Mouse (Mus musculus) NIH3T3 (cell line): ENCODE results near the gene 1700021F07Rik.
A peak's percentile ranks its signal among the peaks of the same experiment; 100 is the strongest.

Experiments used
- DNase-seq: peaks from one replicate; pipeline ENCODE4 v3.0.0-alpha.2; 2012; ENCODE audit warnings: low read depth

Gene 1700021F07Rik

DNA sequence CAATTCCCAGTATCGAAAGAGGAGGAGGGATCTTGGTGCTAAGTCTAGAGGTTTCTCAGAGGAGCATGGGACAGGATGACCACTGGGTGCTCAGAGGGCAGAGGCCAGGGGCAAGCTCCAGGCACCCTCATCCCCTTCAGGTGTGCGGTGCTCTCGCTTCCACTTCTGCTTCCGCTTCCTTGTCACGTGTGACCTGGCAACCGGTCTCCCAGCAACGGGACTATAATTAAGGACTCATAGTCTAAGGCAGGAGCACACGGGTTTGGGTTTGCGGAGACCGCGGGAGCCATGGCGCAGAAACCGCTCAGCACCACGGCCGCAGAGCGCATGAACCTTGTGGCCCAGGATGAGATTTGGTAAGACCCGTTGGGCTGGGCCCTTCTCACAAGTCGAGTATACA, at the start of gene 1700021F07Rik:
Gene 1700021F07Rik (plus strand): TSS at position 211 of the 400 bp plus-strand sequence.
- no peak for DNase-seq

DNA sequence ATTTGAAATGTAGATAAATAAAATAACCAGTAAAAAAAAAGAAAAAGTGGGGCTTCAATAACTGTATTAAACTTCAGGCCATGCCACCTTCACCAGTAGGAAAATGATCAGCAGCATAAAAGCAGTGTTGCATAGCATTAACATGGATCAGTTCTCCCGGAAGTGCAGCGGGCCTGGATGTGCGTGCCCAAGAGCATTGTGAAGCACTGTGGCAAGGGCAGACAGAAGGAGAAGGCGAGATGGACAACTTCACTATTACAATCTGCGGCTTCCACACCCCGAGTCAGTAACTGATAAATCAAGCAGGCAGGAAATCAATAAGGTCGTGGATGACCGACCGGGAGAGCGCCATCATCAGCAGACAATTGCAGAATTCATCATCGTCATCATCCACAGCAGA, 49.2 kb upstream of the 1700021F07Rik start:
- DNase-seq, result no peak

DNA sequence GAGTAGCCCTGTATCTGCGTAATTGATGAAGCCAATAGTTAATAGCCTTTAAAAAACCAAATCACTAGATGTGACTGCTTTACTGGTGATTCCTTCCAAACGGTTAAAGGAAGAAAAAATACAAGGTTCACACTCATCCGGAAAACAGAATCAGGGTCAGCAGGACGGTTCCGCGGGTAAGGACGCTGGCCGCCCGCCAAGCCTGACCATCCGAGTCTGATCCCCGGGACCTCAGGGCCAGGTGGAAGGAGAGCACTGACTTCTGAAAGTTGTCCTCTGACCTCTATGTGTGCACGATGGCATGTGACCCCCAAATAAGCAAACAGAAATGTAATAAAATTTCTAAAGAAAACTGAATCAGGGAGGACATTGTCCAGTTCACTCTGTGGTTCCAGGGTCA, 43.3 kb upstream of the 1700021F07Rik start:
- no peak for DNase-seq

DNA sequence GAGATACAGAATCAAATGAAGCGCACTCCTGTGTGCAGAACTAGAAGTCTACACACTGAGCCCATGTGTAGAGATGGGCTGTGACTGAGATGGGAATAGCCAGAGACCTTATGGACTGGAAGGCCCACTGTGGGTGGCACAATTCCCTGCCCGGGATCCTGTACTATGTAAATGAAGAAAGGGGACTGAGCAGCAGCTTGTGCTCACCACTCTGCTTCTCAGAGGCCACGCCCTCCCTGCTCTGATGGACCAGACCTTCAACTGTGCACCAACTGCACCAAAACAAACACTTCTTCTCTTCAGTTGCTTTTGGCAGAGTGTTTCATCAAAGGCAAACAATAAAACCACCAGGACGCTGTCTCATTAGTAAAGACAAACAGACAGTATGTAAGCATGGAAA, 37.9 kb upstream of the 1700021F07Rik start:
- no peak for DNase-seq

DNA sequence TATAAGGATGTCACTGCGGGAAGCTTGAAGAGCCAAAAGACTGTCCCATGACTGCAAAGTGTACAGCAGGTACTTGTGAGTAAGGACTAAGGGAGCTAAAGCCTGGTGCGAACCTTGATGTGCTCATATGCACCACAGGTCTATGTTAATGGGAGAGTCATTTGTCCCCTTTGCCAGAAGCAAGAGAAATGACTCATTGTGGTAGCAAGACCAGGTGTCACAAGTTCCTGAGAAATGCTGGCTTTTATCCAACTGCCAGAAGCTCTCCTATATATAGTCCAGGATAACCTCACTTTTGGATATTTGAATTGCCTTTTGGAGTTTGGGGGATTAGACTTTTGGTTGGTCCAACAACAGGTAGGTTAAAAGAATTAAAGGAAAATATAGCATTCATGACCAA, 22.8 kb upstream of the 1700021F07Rik start:
- DNase-seq, result no peak

DNA sequence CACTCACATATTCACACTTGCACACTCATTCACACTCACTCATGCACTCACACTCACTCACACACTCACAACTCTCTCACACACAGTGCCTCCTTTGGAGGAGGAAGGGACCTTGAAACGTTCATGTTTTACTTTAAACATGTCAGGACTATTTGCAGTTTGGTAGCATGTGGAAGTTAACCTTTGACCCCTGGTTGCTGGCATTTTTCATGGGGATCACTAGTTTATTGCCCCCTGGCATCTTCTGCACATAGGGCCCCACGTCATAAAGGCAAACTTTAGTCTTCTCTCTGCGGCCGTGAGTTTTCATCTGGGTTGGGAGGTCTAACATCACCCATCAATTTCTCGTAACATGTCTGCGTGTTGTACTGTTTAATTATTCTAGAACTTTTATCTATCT, 8.4 kb upstream of the 1700021F07Rik start:
- DNase-seq, result no peak

DNA sequence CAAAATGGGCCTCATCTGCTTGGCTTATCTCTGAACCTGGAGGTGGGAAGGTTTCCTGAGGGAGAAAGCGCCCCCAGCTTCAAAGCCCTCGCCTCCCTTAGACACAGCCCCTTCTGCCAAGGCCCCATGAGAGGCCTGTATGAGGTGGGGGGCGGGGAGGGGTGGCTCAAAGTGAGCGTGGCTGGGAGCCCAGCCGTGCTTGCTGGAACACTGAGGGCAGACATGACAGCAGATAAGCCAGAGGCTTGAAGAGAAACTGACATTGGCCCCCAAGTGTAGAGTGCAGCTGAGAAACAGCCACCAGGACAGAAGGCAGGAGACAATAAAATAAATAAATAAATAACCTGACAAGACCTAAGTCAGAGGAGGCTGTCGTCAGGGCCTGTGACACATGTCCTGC, 7.2 kb upstream of the 1700021F07Rik start:
- DNase-seq, result no peak

DNA sequence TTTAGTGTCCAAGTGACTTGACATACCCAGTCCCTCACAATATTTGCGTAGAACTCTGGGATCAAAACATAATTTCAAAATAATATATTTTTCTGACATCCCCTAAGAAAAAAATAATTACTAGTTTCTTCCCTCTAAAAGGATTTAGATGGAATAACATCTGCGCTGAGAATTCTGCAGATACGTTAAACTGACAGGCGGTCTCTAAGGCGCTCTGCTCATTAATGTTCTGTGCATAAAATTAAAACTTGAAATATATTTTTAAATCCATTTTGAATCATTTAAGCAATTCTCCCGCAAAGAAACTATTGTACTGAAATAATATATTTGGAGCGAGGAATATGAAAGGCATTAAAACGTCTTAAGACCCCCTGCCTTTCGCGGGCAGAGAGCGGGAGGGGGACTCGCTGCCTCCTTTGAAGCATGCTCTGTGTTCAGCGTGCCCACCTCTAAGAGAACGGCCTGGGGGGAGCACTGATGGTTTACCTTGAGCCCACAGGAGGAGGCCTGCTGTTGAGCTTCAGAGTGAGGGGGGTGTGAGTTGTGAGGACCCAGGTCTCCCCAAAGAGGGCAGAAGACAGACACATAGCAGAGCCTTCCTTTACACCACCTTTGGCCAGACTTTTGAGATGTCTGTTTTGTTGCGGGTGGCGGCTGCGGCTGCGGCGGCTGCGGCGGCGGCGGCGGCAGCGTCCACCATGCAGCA, 6.1 kb upstream of the 1700021F07Rik start:
- no peak for DNase-seq

DNA sequence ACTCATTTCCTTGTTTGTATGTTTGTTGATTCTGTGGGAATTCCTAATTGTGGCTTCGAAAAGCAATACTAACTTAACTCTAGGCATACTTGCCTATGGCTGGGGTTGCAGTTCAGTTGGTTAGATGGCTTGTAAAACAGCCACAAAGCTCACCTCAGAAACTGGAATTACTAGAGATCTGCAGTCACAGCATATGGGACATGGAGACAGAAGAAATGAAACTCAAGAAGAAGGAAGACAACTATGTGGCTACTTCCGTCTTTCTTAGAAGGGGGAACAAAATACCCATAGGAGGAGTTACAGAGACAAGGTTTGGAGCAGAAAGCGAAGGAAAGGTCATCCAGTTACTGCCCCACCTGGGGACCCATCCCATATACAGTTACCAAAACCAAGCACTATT, 6.1 kb downstream of the 1700021F07Rik start:
- no peak for DNase-seq

DNA sequence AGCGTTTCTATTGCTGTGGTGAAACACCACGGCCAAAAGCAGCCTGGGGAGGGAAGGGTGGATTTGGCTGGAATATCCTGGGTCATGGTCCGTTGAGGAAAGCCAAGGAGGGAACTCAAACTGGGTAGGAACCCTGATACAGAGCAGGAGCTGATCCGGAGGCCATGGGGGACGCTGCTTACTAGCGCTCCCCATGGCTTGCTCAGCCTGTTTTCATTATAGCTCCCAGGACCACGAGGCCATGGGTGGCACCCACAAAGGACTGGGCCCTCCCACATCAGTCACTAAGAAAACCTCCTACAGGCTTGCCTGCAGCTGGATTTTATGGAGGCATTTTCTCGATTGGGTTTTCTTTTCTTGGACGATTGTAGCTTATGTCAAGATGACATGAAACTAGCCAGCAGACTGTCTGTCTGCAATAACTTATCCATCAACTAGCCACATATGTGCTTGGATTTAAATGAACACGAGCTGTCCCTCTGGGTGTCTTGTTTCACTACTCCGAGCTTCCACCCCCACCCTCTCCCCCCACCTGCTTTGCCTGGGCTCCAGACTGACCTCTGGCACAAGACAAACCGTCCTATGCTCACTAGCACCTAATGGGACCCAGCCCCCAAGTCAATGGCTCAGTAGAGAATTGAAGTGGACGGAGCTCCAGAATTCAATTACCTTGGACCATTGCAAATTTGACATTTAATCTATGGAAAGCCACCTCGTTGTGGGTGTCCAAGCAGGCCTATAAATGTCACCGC, 10.5 kb downstream of the 1700021F07Rik start:
- DNase-seq, result peak; percentile 11

DNA sequence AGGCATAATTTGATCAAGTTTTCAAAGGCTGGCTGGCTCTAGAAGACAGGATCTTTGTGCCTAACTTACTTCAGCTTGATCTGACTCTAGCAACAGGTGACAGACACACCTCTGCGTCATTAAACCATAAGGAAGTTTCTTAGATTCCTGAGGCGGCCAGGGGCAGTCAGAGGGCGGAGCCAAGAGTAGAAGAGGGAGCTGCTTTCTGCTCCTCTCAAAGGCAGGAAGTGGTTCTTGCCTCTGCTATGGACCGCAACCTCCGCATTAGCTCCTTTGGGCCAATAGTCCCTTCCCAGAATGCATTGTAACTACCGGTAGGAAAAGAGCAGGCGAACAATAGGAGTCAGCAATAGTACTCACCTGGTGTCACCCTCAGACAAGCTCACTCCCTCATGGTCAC, 12.2 kb downstream of the 1700021F07Rik start:
- DNase-seq, result no peak

DNA sequence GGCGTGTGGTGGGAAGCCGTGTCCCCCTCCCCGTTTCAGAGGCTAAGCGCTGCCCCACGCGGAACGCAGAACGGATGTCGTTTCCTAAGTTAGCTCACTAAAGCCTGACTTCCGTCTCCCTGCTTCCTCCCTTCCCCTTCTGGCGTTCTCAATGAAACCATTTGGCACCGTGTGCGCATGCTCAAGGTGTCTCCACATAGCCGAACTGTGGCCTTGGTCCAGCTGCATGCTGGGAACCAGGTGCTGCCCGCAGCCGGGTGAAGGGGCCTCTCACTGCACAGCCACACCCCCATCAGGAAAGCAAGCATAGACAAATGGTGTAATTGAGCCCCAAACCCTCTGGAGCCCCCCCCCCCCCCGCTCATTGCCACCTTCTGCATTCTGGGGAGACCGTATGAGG, 13.0 kb downstream of the 1700021F07Rik start:
- DNase-seq, result no peak

DNA sequence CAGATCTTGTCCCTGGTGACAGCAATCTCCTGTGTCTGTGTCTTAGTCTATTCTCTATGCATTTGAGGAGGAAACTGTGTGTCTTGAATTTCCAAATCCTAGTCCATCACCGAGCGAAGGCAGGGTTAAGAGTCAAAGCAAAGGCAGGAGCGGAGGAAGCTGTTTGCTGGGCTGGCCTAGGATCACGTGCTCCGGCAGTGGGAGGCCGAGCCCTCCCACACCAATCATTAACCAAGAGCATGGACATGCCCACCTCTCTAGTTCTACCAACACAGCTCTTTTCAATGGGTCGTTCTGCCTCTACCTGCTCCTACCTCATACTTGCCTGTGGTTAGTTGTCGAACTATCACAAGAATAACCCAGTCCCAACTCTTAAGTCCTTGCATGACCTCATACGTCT, 13.5 kb downstream of the 1700021F07Rik start:
- no peak for DNase-seq

DNA sequence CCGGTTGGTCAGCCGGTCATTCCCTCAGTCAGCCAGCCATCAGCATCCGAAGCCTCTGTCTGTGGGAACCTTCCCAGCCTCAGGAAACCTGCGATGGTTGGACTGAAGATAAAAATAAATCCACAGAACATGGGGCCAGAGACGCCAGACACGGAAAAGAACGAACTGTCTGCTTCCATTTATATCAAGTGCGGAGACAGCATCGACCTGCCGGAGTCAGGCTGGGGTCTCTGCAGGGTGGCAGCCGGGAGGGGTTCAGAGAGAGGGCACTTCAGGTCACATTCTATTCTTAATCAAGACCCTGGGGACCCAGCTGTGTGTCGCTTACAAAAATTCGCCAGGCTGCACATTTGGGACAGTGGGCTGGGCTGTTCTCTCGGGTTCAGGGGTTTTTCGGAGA, 17.4 kb downstream of the 1700021F07Rik start:
- no peak for DNase-seq

DNA sequence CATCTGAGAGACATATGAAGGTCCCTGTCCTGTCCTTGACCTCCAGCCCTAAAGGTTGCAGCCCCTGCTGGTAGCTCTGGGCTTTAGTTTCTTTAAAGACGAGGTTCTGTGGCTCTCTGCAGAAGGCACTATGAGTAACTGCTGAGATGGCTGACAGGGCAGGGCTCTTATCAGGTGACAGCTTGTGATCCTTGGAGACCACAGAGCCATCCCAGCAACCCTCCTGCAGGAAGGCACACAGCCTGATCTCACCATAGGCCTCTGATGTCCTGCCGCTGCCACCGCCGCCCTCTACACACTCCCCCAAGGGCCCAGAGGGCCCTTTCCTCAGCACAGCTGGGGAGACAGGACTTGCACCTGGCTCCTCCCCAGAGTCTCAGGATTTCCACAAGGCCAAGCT, 19.4 kb downstream of the 1700021F07Rik start:
- no peak for DNase-seq

DNA sequence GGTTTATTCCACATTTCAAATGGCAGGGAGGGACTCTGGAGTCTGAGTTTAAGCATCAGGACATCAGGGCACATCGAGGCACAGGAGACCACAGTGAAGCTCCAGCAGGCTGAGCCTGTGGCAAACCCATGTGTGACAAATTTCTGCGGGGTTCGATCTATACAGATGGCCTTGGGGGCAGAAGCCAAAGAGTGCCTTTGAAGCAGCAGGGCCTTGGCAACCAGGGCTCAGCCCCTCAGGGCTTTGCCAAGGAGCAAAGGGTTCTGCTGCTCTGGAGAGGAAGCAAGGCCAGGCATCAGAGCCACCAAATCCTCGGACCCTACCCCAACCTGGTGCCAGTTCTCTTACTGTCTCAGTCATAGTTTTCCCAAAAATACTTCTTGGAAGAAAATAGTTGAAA, 20.3 kb downstream of the 1700021F07Rik start:
- no peak for DNase-seq

DNA sequence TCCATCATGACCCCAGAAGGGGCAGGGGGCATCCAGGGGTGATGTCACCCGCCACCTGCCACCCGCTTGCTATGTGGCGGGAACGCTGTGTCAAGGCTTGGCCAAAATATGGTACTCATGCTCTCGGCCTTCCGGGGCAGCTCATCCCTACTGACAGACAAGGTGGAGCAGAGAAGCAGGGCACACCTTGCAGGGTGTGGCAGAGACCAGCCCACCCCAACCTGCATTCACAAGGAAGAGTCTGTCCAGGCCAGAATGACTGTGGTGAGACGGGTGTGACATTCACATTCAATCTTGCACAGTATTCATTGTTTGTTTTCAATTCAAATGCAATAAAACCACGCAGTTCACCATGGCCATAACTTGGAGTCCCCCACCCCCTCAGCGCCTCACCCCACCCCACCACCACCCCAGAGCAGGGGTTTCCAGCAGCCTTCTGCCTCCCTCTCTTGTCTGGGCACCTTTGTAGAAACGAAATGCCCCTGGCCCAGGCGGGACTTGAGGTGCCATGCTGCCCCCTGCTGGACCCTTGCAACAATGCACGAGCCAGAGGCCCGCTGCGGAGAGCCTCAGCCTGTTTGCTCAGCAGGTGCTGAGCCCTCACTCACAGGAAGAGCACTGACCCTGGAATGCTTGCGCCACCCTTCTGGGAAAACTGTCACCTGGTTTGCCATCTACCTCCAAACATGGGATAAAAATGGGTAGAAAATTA, 23.8 kb downstream of the 1700021F07Rik start:
- DNase-seq, result peak; percentile 88

DNA sequence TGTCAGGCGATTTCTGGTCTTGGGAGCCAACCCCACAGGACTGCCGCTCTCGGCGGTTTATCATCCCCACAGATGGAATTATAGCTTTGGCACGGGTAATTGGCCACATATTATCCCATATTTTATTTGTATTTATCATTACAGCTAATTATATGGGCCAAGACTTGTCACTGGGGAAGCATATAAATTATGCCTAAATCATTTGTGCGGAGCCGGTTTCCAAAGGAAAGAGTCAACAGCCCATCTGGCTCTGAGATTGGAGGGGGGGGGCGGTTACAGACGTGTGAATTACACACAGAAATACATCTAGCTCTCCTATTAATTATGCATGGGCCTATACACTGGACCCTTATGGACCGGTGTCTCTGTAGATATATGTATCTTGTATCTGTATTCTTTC, 26.9 kb downstream of the 1700021F07Rik start:
- no peak for DNase-seq

DNA sequence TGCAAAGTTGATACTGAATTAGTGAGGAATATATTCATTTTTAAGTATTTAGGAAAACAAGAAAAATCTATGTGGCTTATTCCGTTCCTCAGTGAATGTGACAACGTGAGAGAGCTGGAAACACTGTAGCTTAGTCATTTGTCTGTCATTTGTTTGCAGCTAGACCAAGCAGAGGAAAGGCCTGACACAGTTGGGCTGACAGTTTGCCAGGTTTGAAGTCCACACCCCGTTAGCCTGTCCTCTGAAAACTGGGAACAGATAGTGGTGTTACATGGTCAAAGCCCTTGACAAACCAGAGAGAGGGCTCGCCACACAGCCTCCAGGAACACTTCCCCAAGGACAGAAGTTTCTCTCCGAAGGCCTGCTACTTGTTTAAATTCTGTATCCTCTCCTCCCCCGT, 28.3 kb downstream of the 1700021F07Rik start:
- no peak for DNase-seq

DNA sequence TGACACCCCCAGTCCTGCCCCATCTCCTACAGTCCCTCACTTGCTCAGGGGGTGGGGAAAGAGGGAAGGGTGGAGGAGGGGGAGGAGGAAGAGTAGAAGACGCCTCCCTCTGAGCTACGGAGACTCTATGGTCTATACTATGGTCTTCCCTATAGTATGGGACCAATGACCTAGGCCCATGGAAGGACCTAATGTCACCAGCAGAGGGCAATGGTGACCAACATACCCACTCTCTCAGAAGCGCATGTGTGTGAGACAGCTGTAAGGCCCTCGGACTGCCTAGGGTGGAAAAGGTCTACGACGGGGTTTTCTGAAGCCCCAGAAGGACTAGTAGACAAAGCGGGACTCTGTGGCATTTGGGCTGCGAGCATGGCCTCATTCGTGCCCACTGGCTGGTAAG, 31.5 kb downstream of the 1700021F07Rik start:
- peak; percentile 16 for DNase-seq

DNA sequence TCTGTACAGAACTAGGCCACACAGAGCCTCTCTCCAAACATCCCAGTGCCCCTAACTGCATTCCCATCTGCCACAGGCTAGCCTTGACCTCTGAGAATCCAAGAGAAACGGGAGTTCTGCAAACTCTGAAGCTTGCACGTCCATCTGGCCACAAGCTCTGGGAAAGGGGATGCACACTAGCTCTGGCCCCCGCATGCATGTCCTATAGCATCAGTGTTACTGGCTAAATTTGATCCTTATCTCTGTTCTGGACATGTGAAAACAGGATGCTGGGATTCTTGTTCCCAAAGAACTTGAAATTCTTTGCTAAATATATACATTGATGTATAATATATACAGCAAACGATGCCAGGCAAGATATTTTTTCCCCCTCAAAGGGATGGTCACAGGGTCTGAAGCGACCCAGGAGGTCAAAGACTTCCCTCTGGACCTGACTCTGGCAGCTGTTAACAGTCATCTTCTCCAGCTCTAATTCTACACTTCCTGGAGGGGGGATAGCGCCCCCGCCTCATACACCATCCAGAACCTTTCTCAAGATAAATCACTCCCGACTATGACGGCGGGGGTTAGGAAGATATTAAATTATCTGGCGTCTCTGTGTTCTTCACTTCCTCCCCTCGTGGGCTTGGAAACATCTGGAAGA, 36.5 kb downstream of the 1700021F07Rik start:
- no peak for DNase-seq

DNA sequence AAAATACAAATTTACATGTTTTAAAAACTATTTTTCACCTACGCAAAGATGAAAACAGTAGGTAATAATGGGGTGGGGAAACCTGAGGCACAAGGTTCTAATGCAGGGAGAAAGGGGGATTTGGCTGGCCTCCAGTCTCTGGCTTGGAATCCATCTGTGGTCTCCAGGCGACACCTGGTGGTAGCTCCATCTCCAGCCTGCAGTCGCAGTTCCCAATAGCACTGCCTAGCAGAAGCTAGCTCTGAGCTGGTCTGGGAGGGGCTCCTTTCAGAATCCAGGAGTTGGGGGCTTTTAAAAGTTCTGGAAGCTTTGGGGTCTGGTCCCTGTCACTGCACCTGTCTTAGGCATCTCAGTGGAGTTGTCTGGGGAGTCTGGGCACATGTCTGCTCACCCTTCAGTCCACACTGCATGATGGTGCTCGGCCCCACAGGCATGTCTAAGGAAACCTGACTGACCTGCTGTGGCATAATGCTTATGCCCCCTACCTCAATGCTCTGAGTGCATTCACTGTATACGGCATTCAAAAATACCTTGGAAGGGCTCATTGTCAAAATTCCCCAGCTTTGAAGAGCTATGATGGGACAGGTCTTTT, 39.6 kb downstream of the 1700021F07Rik start:
- DNase-seq, result peak; percentile 74
